Mouse (Mus musculus): ENCODE measurements around the gene Trnt1.

The Trnt1 gene

GRCm38 (mm10) chr6:106787138-106787537, 18.2 kb downstream of the Trnt1 start:
- no peak for DNase-seq (ENCODE audit: low spot score)

GRCm38 (mm10) chr6:106791429-106791828, 22.5 kb downstream of the Trnt1 start:
- DNase-seq (ENCODE audit: low spot score): no peak

- no peak for DNase-seq (ENCODE audit: low spot score)
Observed at GRCm38 (mm10) chr6:106792486-106792885, 23.6 kb downstream of the Trnt1 start.

DNA sequence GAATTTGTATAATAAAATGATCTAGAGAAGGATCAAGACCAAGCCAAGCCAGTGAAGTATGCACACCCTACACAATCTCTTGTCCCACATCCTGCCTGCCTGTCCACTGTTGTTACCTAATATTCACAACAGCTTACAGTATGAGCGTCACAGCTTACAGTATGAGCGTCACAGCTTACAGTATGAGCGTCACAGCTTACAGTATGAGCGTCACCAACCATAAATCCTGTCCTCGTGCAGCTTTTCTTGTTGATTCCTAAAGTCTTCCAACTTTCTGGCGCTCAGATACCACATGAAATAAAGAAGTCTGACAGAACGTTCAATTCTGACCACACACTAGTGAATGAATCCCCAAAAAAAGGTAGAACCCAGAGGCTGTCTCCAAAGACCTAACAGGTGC, 24.2 kb downstream of the Trnt1 start:
- DNase-seq (ENCODE audit: low spot score): no peak

GRCm38 (mm10) chr6:106793621-106794020, 24.7 kb downstream of the Trnt1 start:
- no peak for DNase-seq (ENCODE audit: low spot score)

DNA sequence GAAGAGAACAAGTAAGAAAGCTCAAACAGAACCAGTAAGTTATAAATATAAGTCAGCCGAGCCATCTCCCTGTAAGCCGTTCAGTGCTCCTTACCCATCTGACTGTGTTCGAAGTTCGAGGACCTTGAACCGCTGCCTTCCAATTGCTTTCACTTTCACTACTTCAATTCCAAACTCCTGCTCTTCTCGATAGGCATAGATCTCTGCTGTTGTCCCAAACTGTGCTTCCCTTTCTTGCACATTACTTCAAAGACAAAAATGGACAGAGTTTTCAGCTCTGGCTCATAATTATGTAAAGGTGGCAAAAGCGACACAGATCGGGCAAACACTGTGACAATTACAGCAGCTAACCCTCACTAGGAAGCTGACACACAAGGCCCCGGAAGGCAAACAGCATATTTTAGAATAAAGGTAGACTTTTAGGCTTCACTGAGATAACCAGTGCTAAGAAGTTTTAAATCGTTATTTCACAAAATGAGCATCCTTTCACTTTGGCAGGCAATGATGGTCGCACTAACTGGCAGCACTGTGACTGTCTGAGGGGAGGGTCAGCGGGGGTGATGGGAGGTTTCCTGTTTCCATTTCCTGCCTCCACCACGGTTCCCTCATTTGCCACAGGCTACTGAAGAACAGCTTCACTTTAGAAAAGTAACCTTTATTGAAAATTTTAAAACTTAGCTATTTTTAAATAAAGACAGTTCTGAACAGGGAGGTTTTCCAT, 25.3 kb downstream of the Trnt1 start:
- no peak for DNase-seq (ENCODE audit: low spot score)

GRCm38 (mm10) chr6:106799333-106800226, 30.7 kb downstream of the Trnt1 start, which contains the start of gene Crbn:
Gene Crbn, minus strand, starts transcription at chr6:106800077.
- peak; percentile 77 for DNase-seq (ENCODE audit: low spot score)

DNA sequence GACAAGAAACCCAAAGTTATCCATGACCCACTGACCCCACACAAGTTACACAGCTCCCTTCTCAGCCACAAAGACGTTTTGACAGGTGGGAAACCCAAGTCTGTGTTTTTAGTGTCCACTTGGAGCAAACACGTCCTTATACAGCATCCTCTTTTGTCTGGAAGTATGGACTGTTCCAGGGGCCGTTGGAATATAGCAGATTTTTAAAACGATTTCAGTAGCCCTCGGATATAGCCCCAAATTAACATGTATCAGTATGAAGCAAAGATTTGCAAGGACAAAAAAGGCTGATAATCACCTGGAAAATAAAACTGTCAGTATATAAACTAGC, 31.3 kb downstream of the Trnt1 start:
- no peak for DNase-seq (ENCODE audit: low spot score)

GRCm38 (mm10) chr6:106804904-106805303, 36.0 kb downstream of the Trnt1 start:
- peak; percentile 11 for DNase-seq (ENCODE audit: low spot score)

GRCm38 (mm10) chr6:106809161-106809560, 40.2 kb downstream of the Trnt1 start:
- no peak for DNase-seq (ENCODE audit: low spot score)

GRCm38 (mm10) chr6:106810686-106811085, 41.8 kb downstream of the Trnt1 start:
- DNase-seq (ENCODE audit: low spot score): no peak

DNA sequence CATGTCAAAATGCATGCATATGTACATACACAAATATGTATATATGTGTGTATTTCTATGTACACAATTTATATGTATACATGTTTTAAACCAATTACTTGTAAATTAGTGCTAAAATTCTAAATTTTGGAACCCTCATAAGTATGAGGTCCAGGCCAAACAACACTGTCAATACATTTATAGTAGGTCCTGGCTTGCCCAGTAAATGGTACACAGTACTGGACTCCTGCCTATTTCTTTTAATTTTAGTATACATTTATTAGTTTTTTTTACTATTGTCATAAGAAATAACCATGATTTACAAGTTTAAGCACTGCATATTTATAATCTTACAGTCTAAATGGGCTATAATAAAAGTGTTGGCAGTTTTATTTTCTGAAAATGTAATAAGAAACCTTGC, 50.3 kb downstream of the Trnt1 start:
- DNase-seq (ENCODE audit: low spot score): no peak

DNA sequence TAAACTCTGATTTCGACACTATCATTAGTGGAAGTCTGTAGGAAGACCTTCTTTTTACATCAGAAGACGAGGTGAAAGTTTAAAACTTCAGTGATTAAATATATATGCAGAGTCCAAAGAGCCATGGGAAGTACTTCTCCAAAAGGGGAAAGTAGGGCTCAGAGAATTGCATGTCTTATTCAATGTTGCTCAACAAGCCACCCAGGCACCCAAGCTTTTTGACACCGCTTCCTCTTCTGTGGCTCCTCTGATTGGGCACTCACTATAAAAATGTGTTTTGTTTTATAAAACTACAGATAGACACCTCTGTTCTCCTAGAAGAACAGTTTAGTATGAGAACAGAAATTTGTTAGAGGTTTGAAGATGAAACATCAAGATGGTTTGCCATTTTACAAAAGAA, 51.0 kb downstream of the Trnt1 start:
- DNase-seq (ENCODE audit: low spot score): no peak

DNA sequence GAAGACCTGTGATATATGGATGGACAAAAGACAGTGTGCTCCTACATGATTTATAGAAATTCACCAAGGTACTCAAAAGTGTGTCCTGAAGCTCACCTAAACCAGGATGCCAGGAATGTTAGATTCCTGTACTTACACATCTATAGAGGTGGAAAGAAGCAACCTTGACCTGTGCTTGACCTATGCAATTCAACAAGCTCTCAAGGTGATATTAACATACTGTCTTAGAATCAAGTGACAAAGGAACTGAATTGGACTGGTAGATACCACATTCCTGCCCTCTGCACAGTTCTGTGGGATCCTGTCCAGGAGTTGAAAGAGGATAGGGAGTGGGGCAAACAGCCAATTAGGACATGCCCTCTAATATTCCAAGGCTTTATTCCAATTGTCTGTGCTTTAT, 51.6 kb downstream of the Trnt1 start:
- DNase-seq (ENCODE audit: low spot score): no peak

DNA sequence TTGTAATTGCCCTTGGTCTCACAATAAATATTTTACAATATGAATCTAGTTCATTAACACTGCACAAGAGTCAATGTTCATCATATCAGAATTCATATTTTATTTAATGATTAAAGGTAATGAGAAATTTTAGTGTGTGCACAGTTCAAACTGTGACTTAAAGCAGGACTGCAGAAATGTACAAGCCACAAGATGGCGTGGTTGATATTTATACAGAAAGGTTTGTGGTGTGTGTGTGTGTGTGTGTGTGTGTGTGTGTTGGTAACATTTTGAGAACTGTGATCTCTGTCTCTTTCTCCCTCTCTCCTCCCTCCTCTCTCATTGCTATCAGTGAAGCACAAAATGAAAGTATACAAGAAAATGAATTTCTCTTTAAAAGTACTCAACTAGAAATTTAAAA, 53.4 kb downstream of the Trnt1 start:
- no peak for DNase-seq (ENCODE audit: low spot score)

Measured in c-Kit-positive CD71-positive TER-119-positive erythroid progenitor cells, embryonic 14.5 days (primary cell).